Mouse (Mus musculus): ENCODE measurements around the gene Slc30a2. TPM values are rescaled to one million over a fixed set of nuclear protein-coding genes. Genes with fewer than 3 reads are reported as not detected.

Gene Slc30a2
- polyA plus RNA-seq, 1 experiment: 0.51 TPM

DNA sequence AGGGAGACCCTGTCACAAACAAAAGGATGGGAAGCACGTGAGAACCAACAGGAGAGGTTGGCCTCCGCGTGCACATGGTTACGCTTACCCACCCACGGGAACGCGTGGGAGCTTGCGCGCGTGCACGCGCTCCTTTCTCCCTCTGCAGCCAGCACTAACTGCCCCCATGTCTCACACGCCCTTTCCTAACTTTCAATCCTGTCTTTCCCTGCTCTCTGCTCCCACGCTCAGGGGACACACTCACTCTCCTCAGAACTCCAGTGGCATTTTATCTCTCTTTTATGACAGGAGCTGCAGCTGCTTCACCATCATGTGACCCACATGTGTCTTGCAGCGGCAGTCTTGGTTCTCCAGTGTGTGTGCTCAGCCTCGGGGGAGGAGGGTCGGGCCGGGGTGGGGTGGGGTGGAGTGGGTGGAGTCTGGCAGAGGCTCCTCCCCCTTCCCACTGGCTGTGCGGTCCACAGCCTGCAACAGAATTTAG is 58.2 kb downstream of the Slc30a2 start:
- Histone ChIP-seq H3K4me3 (replicated peaks; ENCODE audit: extremely low read depth, low read depth, low read length) (peak overlapping the region; percentile 48), H3K4me1 (ENCODE audit: control insufficient read depth, insufficient read depth, low read length) (peaks cover 13% of the 10 kb centered on the region)
- no peak for TF ChIP-seq CTCF (IDR thresholded peaks at IDR 0.05; ENCODE audit: insufficient read depth, low read length)
- no peak for TF ChIP-seq POLR2A (IDR thresholded peaks at IDR 0.05; ENCODE audit: borderline replicate concordance, extremely low read depth, low read depth, low read length)
- peak; percentile 54 for DNase-seq
- WGBS: 6% methylated on average over 19 of the region's 19 CpGs

DNA sequence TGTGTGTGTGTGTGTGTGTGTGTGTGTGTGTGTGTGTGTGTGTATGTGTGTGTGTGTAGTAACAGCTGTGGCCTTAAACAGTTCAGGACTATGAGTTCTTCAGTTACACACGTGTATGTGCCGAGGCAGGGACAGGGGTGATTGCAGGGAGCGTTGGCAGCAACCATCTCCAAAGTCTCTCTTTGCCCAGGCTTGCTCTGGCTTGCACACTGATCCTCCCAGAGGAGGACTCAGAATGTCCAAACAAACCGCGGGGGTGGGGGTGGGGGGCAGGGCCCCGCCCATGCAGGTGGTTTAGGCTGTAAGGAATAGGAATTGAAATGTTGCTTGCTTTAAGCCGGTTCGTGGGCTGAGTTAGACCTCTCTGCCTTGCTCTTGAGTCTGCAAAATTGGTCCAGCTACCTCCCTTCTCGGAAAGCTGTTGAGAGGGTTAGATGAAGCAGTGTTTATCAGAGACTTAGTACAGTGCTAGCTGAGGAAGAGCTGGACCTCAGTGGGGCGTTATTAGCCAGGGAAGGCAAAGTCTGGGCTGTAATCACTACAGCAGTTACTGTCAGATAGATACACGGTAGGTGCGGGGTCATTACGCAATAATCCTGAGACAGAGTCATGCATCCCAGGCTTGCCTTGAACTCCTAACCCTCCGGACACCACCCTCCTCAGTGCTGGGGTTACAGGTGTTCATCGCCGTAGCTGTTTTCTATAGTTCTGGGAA is 59.0 kb downstream of the Slc30a2 start:
- H3K4me1 ChIP-seq (ENCODE audit: control insufficient read depth, insufficient read depth, low read length): peaks cover 11% of the 10 kb centered on the region
- 43% methylated on average over 16 of the region's 16 CpGs for WGBS
- no peak for DNase-seq
- TF ChIP-seq CTCF (IDR thresholded peaks at IDR 0.05; ENCODE audit: insufficient read depth, low read length) (no peak), POLR2A (IDR thresholded peaks at IDR 0.05; ENCODE audit: borderline replicate concordance, extremely low read depth, low read depth, low read length) (no peak)
- no peak overlapping the region for H3K4me3 ChIP-seq (replicated peaks; ENCODE audit: extremely low read depth, low read depth, low read length)

DNA sequence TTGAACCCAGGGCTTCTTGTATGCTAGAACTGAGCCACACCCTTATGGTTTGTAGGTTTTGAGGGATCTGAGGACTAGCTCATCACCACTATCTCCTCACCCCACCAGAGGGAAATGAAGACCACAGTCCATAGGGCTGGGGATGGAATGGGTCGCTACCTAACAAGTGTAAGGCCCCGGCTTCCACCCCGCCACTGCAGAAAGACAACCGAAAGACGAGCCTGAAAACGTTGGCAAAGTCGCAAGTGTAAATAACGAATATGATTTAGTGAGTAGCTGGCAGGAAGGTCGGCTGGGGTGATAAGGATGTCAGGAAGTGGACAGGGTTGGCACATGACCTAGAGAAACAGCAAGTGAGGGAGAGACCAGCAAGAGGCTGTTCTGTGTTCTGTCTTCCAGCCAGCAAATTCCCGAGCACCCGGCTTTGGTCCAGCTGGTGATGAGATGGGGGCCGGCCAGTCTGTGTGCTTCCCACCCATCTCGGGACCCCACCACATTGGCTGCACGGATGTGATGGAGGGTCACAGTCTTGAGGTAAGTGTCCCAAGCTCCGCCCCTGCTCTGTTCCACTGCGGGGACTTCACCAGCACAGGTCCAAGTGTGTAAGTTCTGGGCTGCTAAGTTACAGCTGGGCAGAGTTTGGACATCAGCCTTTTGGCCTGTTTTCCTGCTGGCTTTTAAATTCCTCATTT is 59.7 kb downstream of the Slc30a2 start:
- 16% methylated on average over 16 of the region's 16 CpGs for WGBS
- H3K4me1 ChIP-seq (ENCODE audit: control insufficient read depth, insufficient read depth, low read length): peaks cover 11% of the 10 kb centered on the region
- TF ChIP-seq CTCF (IDR thresholded peaks at IDR 0.05; ENCODE audit: insufficient read depth, low read length): no peak
- TF ChIP-seq POLR2A (IDR thresholded peaks at IDR 0.05; ENCODE audit: borderline replicate concordance, extremely low read depth, low read depth, low read length): no peak
- peak overlapping the region; percentile 25 for H3K4me3 ChIP-seq (replicated peaks; ENCODE audit: extremely low read depth, low read depth, low read length)
- peak; percentile 61 for DNase-seq

DNA sequence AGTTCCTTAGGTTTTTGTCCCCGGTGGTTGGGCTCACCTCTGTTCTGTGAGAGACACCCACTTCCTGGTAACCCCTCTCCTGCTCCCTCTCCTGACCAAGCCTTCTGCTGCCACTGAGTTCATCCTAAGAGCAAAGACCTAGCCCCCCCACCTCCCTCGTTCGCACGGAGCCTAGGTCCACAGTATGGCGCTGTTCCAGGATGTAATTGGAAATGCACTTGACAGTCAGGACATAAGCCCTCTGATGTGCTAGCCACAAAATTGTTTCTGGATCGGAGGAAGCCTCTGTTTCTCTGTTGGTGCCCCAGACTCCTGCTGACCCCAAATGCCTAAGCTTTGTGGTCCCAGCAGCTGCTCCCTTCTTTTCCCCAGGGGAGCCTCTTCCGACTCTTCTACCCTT is 60.7 kb downstream of the Slc30a2 start:
- TF ChIP-seq CTCF (IDR thresholded peaks at IDR 0.05; ENCODE audit: insufficient read depth, low read length) (no peak), POLR2A (IDR thresholded peaks at IDR 0.05; ENCODE audit: borderline replicate concordance, extremely low read depth, low read depth, low read length) (no peak)
- no peak overlapping the region for H3K4me3 ChIP-seq (replicated peaks; ENCODE audit: extremely low read depth, low read depth, low read length)
- no peak for DNase-seq
- H3K4me1 ChIP-seq (ENCODE audit: control insufficient read depth, insufficient read depth, low read length): peaks cover 8% of the 10 kb centered on the region; the same call in 1 of the 2 replicates
- WGBS: 48% methylated on average over 7 of the region's 7 CpGs

Other genes starting within 250 kb of the Slc30a2 start
- gene Cd52, start 248.1 kb upstream of the Slc30a2 start, polyA plus RNA-seq (2012; rRNA removed): 52.8 and 76.5 TPM in 2 replicates
- 28.8 and 30.0 TPM in 2 replicates for gene Ubxn11, start 240.6 kb upstream of the Slc30a2 start, polyA plus RNA-seq (2012; rRNA removed)
- 654 and 703 TPM in 2 replicates for gene Sh3bgrl3, start 214.4 kb upstream of the Slc30a2 start, polyA plus RNA-seq (2012; rRNA removed)
- 17.1 and 30.2 TPM in 2 replicates for gene Cep85, start 156.1 kb upstream of the Slc30a2 start, polyA plus RNA-seq (2012; rRNA removed)
- not detected in 2 replicates for gene Gm7534, start 140.2 kb upstream of the Slc30a2 start, polyA plus RNA-seq (2012; rRNA removed)
- 0.20 and 0.31 TPM in 2 replicates for gene Catsper4, start 115.8 kb upstream of the Slc30a2 start, polyA plus RNA-seq (2012; rRNA removed)
- 13.8 and 15.8 TPM in 2 replicates for gene Cnksr1, start 104.8 kb upstream of the Slc30a2 start, polyA plus RNA-seq (2012; rRNA removed)
- not detected in 2 replicates for gene E130218I03Rik, start 99.5 kb upstream of the Slc30a2 start, polyA plus RNA-seq (2012; rRNA removed)
- 7.2 and 7.5 TPM in 2 replicates for gene Zfp593, start 97.6 kb upstream of the Slc30a2 start, polyA plus RNA-seq (2012; rRNA removed)
- gene Gm30191, start 96.2 kb upstream of the Slc30a2 start, polyA plus RNA-seq (2012; rRNA removed): not detected in 2 replicates
- gene Grrp1, start 89.1 kb upstream of the Slc30a2 start, polyA plus RNA-seq (2012; rRNA removed): 37.9 and 61.1 TPM in 2 replicates
- gene Pdik1l, start 55.3 kb upstream of the Slc30a2 start, polyA plus RNA-seq (2012; rRNA removed): 2.3 and 4.3 TPM in 2 replicates
- gene Trim63, start 28.1 kb upstream of the Slc30a2 start, polyA plus RNA-seq (2012; rRNA removed): 2.0 and 4.6 TPM in 2 replicates
- 1.9 and 3.7 TPM in 2 replicates for gene Extl1, start 40.7 kb downstream of the Slc30a2 start, polyA plus RNA-seq (2012; rRNA removed)
- 35.6 and 41.0 TPM in 2 replicates for gene Pafah2, start 53.1 kb downstream of the Slc30a2 start, polyA plus RNA-seq (2012; rRNA removed)
- gene Stmn1, start 125.1 kb downstream of the Slc30a2 start, polyA plus RNA-seq (2012; rRNA removed): 18.8 and 38.6 TPM in 2 replicates
- gene Paqr7, start 153.5 kb downstream of the Slc30a2 start, polyA plus RNA-seq (2012; rRNA removed): 146 and 205 TPM in 2 replicates
- gene Aunip, start 167.8 kb downstream of the Slc30a2 start, polyA plus RNA-seq (2012; rRNA removed): not detected in 2 replicates
- 115 and 169 TPM in 2 replicates for gene Mtfr1l, start 192.2 kb downstream of the Slc30a2 start, polyA plus RNA-seq (2012; rRNA removed)
- gene Selenon, start 209.0 kb downstream of the Slc30a2 start, polyA plus RNA-seq (2012; rRNA removed): 36.2 and 42.2 TPM in 2 replicates